Mouse (Mus musculus): ENCODE results near the gene Tnfrsf14.
A peak's percentile ranks its signal among the peaks of the same experiment; 100 is the strongest.

The Tnfrsf14 gene

GRCm38 (mm10) chr4:154916662-154917061 lies 11.7 kb downstream of the Tnfrsf14 start:
- no peak for DNase-seq (ENCODE audit: low spot score)

GRCm38 (mm10) chr4:154915286-154915685 lies 13.1 kb downstream of the Tnfrsf14 start:
- no peak for DNase-seq (ENCODE audit: low spot score)

- no peak for DNase-seq (ENCODE audit: low spot score)
Observed at GRCm38 (mm10) chr4:154914707-154915106, 13.7 kb downstream of the Tnfrsf14 start.

GRCm38 (mm10) chr4:154914252-154914651 lies 14.1 kb downstream of the Tnfrsf14 start:
- DNase-seq (ENCODE audit: low spot score) = no peak

GRCm38 (mm10) chr4:154913845-154914244 lies 14.5 kb downstream of the Tnfrsf14 start:
- no peak for DNase-seq (ENCODE audit: low spot score)

- DNase-seq (ENCODE audit: low spot score) = peak; percentile 77
Observed at GRCm38 (mm10) chr4:154911644-154912043, 16.7 kb downstream of the Tnfrsf14 start.

- no peak for DNase-seq (ENCODE audit: low spot score)
Observed at GRCm38 (mm10) chr4:154910606-154911522, 17.5 kb downstream of the Tnfrsf14 start.

GRCm38 (mm10) chr4:154908490-154908889 lies 19.9 kb downstream of the Tnfrsf14 start:
- no peak for DNase-seq (ENCODE audit: low spot score)

- peak; percentile 87 for DNase-seq (ENCODE audit: low spot score)
Observed at GRCm38 (mm10) chr4:154907833-154908232, 20.5 kb downstream of the Tnfrsf14 start.

- peak; percentile 92 for DNase-seq (ENCODE audit: low spot score)
Observed at GRCm38 (mm10) chr4:154904185-154905071, 23.9 kb downstream of the Tnfrsf14 start.

GRCm38 (mm10) chr4:154902371-154902770 lies 26.0 kb downstream of the Tnfrsf14 start:
- DNase-seq (ENCODE audit: low spot score) = no peak

GRCm38 (mm10) chr4:154898506-154899446 lies 29.6 kb downstream of the Tnfrsf14 start, which contains the start of gene Fam213b:
Fam213b (minus strand) TSS chr4:154899135.
- DNase-seq (ENCODE audit: low spot score) = peak; percentile 79

GRCm38 (mm10) chr4:154897676-154898465 lies 30.5 kb downstream of the Tnfrsf14 start:
- no peak for DNase-seq (ENCODE audit: low spot score)

GRCm38 (mm10) chr4:154895549-154895948 lies 32.8 kb downstream of the Tnfrsf14 start:
- DNase-seq (ENCODE audit: low spot score) = no peak

GRCm38 (mm10) chr4:154890887-154891286 lies 37.5 kb downstream of the Tnfrsf14 start:
- DNase-seq (ENCODE audit: low spot score) = no peak

GRCm38 (mm10) chr4:154887593-154888250 lies 40.6 kb downstream of the Tnfrsf14 start:
- DNase-seq (ENCODE audit: low spot score) = no peak

- no peak for DNase-seq (ENCODE audit: low spot score)
Observed at GRCm38 (mm10) chr4:154886876-154887592, 41.3 kb downstream of the Tnfrsf14 start.

- DNase-seq (ENCODE audit: low spot score) = no peak
Observed at GRCm38 (mm10) chr4:154885416-154885815, 42.9 kb downstream of the Tnfrsf14 start.

GRCm38 (mm10) chr4:154882014-154882659 lies 46.2 kb downstream of the Tnfrsf14 start:
- DNase-seq (ENCODE audit: low spot score) = peak; percentile 72
